Mouse (Mus musculus) T-cell, adult 2 months (primary cell): ENCODE measurements around the gene Slmap.
A peak's percentile ranks its signal among the peaks of the same experiment; 100 is the strongest.
"Not testable (repeated sequence)": the region's sequence is repeated elsewhere in the genome, so short reads cannot be mapped to it uniquely, and the experiment has no call there.

ENCODE experiments used
- DNase-seq: peaks from one replicate; pipeline ENCODE4 v3.0.0; 2022; ENCODE audit warnings: low spot score

Gene Slmap

GRCm38 (mm10) chr14:26534757-26535479 is at the start of gene Slmap:
Gene Slmap (minus strand): TSS chr14:26534931.
- peak; percentile 97 for DNase-seq

DNA sequence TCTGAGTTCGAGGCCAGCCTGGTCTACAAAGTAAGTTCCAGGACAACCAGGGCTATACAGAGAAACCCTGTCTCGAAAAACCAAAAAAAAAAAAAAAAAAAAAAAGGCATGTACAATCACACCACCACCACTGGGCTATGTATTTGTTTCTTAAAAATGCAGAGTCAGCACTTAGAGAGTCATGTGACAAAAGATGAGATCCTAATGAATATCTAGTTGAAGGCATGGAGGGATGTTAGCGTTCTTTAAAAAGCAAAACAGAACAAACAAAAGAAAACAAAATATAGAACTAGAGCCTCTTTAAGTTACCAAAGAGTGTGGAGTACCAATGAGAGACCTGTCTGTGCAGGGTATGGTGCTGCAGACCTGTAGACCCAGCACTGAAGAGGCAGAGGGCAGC is 48.9 kb upstream of the Slmap start:
- DNase-seq: no peak

GRCm38 (mm10) chr14:26579346-26580343 is 44.9 kb upstream of the Slmap start:
- peak; percentile 83 for DNase-seq

- no peak for DNase-seq
Measured at GRCm38 (mm10) chr14:26578791-26579191, 44.1 kb upstream of the Slmap start.

GRCm38 (mm10) chr14:26576255-26576780 is 41.6 kb upstream of the Slmap start:
- DNase-seq: no peak

GRCm38 (mm10) chr14:26573556-26573955 is 38.8 kb upstream of the Slmap start, which contains the start of gene Dennd6a:
Gene Dennd6a (plus strand): TSS chr14:26573856.
- not testable (repeated sequence) for DNase-seq

DNA sequence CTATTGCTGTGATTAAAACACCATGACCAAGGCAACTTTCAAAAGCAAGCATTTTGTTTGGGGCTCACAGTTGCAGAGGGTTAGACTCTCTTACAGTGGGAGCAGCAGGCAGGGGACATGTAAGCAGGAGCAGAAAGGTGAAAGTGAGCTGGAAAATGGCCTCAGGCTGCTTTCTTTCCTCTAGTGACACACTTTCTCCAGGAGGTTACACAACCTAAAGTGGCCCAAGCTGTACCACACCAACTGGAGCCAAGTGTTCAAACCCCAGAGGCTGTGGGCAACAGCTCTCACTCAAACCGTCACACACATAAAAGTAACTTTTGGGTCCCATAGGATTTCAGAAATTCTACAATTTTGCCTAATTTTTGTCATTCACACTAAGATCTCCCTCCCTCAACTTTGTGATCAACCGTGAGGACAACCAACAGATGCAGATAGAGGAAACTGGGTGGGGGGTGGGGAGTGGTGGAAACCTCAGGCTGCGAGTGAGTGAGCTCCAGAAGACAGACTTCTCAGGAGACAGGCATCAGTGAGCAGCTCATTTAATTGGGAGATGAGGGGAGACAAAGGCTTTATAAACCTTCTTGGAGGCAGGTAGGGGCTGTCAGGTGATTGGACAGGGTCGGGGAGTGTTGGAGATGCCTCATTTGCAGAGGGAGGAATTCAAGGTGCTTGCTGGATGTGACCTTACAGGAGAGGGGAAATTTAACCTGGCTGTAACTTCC is 37.4 kb upstream of the Slmap start:
- DNase-seq: no peak

DNA sequence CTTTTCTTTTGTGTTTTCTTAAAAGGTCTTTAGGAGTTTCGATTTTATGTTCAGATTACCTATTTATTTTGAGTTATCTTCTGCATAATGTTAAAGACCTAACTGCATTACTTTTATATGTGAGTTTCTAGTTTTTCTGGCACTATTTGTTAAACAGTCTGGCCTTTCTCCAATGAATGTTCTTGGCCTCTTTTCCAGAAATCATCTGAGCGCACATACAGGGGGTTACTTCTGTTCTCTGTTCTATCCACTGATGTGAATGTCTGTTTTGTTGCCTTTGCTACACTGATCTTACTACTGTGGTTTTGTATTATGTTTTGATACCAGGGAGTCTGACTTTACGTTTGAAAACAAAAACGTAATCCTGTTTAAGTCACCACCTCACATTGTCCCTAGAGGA is 35.1 kb upstream of the Slmap start:
- DNase-seq: no peak

DNA sequence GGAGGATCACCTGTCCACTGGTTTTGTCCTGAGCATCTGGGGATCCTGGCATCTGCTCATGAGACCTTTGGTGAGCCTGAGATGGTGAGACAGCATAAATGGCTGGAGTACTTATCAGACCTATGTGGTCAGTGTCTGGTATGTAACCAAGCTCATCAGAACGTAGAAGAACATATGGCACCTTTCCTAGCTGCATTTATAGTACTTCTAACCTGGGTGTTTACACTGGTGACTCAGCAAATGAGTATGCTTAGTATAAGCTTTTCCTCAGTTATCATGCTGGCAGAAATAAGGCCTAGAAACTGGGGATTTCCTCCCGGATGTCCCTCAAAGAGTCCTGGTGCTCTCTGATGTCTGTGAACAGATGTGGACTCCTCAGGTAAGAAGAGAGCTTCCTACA is 27.5 kb upstream of the Slmap start:
- DNase-seq: no peak

GRCm38 (mm10) chr14:26558536-26558935 is 23.8 kb upstream of the Slmap start:
- no peak for DNase-seq

DNA sequence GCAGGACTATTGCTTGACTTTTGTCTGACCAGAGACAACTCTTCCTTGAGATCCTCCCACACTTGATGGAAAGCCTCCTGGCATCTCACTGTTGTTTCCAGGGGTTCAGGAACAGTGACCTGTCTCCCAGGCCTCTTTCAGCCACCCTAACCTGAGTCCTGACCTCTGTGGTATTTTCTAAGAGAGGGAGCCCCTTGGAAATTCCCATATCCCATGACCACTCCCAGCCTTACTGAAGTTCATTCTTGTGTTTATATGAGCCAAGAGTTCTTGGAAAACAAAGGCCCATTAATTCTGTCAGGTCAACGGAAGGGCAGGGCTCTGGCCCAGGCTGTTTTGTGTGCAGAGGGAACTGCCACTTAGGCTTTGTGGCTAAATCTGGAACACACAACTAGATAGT is 22.9 kb upstream of the Slmap start:
- no peak for DNase-seq

GRCm38 (mm10) chr14:26552853-26553252 is 18.1 kb upstream of the Slmap start:
- DNase-seq: no peak

DNA sequence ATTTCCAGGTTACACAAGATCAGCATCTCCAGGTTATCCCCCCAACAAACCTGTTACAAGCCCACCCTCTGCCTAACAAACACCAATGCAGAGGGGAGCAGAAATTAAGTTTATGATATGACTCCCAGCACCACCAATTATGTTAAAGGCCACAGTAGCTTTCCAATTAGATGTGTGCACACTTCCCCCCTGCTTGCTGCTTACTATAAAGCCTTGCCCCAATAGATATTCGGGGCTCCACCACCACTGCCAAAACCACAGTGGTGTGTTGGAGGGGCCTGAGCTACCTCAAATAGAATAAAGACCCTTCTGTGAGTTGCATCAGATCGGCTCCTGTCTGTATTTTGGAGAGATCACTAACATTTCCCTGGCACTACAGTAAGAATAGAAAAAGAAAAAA is 17.7 kb upstream of the Slmap start:
- DNase-seq: no peak

GRCm38 (mm10) chr14:26550712-26551111 is 16.0 kb upstream of the Slmap start:
- no peak for DNase-seq

DNA sequence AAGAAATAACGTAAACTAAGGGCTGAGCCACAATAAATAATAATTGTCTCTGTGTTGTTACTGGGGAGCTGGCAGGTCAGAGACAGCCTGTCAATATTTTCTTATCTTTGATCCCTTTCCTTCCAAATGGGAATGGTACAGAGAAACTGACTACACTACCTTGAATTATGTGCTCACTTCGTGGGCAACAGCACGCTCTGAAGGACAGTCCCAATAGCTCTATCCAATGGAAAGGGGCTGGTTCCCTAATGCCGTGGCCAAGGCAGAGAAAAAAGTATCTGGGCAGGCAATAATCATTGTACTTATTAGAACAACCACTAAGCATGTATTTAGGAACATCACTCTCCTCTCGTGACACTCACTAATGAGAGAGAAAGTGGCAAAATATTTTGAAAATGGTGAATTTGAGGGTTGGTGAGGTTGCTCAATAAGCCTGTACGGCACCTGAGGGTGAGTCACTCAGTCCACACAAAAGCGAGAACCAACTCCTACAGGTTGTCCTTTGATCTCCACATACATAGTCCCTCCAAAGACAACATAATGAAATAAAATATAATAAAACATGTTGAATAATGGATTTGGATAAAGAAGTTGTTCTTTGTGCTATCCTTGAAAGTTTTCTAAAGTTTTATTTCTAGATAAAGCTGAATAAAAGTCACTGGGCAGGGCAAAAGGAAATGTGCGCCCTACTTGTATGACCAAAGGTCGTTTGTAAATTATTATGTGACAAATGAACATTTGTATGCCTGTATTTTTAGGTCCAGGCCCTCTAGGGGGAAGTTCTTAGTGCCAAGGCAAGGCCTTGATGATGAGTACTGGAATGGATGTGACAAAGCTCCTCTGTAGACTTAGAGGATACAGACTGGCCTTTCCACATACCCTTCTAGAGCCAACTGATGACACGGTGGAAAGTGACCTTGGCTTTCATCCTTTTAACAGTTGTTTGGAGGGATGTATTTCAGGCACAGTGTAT is 13.1 kb upstream of the Slmap start:
- DNase-seq: no peak

GRCm38 (mm10) chr14:26542136-26542535 is 7.4 kb upstream of the Slmap start:
- no peak for DNase-seq

GRCm38 (mm10) chr14:26540577-26540976 is 5.8 kb upstream of the Slmap start:
- DNase-seq: no peak

GRCm38 (mm10) chr14:26539241-26539640 is 4.5 kb upstream of the Slmap start:
- DNase-seq: no peak

- peak; percentile 47 for DNase-seq
Measured at GRCm38 (mm10) chr14:26533821-26534756, 642 bp downstream of the Slmap start.

GRCm38 (mm10) chr14:26533267-26533666 is 1.5 kb downstream of the Slmap start:
- DNase-seq: peak; percentile 1
